Mouse (Mus musculus): ENCODE measurements around the gene Itga11. TPM values are rescaled to one million over a fixed set of nuclear protein-coding genes. Genes with fewer than 3 reads are reported as not detected.

The Itga11 gene
- polyA plus RNA-seq, 1 experiment from 2014 or later, result 2.8 TPM

GRCm38 (mm10) chr9:62810095-62810494, 132.5 kb downstream of the Itga11 start:
- Histone ChIP-seq H3K4me3 (ENCODE audit: low read length) (peak overlapping the region; percentile 99), H3K36me3 (ENCODE audit: control insufficient read depth, insufficient read depth, low read length) (no peaks in the 10 kb centered on the region), H3K27me3 (replicated peaks; ENCODE audit: control insufficient read depth, insufficient read depth, low read length) (no peaks in the 10 kb centered on the region), H3K4me1 (ENCODE audit: control insufficient read depth, insufficient read depth, low read length) (peaks cover 16% of the 10 kb centered on the region), H3K9me3 (ENCODE audit: control insufficient read depth, low read length) (no peaks in the 10 kb centered on the region), H3K27ac (ENCODE audit: low read length) (no peak overlapping the region), H3K9ac (ENCODE audit: low read depth, low read length) (peak overlapping the region; percentile 96), H3K4me2 (ENCODE audit: low read depth, low read length) (peak overlapping the region; percentile 84)
- no peak for ATAC-seq
- 12% methylated on average over 8 of the region's 8 CpGs for WGBS

GRCm38 (mm10) chr9:62810543-62811515, 133.2 kb downstream of the Itga11 start:
- peak overlapping the region; percentile 96 for H3K9ac ChIP-seq (ENCODE audit: low read depth, low read length)
- peaks cover 16% of the 10 kb centered on the region for H3K4me1 ChIP-seq (ENCODE audit: control insufficient read depth, insufficient read depth, low read length)
- no peaks in the 10 kb centered on the region for H3K27me3 ChIP-seq (replicated peaks; ENCODE audit: control insufficient read depth, insufficient read depth, low read length)
- peak overlapping the region; percentile 99 for H3K4me3 ChIP-seq (ENCODE audit: low read length)
- WGBS, result under 1% methylated on average over 58 of the region's 58 CpGs
- H3K9me3 ChIP-seq (ENCODE audit: control insufficient read depth, low read length), result no peaks in the 10 kb centered on the region
- peak overlapping the region; percentile 84 for H3K4me2 ChIP-seq (ENCODE audit: low read depth, low read length)
- H3K36me3 ChIP-seq (ENCODE audit: control insufficient read depth, insufficient read depth, low read length), result no peaks in the 10 kb centered on the region
- peak overlapping the region; percentile 96 for H3K27ac ChIP-seq (ENCODE audit: low read length)
- peak; percentile 34 for ATAC-seq

- ATAC-seq, result peak; percentile 93
- H3K4me2 ChIP-seq (ENCODE audit: low read depth, low read length), result peak within 1 kb of the TSS; percentile 84
- no peaks in the 10 kb centered on the region for H3K36me3 ChIP-seq (ENCODE audit: control insufficient read depth, insufficient read depth, low read length)
- no peaks in the 10 kb centered on the region for H3K9me3 ChIP-seq (ENCODE audit: control insufficient read depth, low read length)
- peak within 1 kb of the TSS; percentile 96 for H3K9ac ChIP-seq (ENCODE audit: low read depth, low read length)
- peak within 1 kb of the TSS; percentile 96 for H3K27ac ChIP-seq (ENCODE audit: low read length)
- H3K4me1 ChIP-seq (ENCODE audit: control insufficient read depth, insufficient read depth, low read length), result peaks cover 16% of the 10 kb centered on the region
- WGBS, result 0% methylated on average over 68 of the region's 68 CpGs
- peak within 1 kb of the TSS; percentile 99 for H3K4me3 ChIP-seq (ENCODE audit: low read length)
- no peaks in the 10 kb centered on the region for H3K27me3 ChIP-seq (replicated peaks; ENCODE audit: control insufficient read depth, insufficient read depth, low read length)
These were observed 134.0 kb downstream of the Itga11 start, which contains the start of gene Fem1b for GRCm38 (mm10) chr9:62811516-62812121. Fem1b (minus strand) TSS chr9:62811934.

GRCm38 (mm10) chr9:62812216-62813049, 134.8 kb downstream of the Itga11 start:
- Histone ChIP-seq H3K27ac (ENCODE audit: low read length) (peak overlapping the region; percentile 96), H3K36me3 (ENCODE audit: control insufficient read depth, insufficient read depth, low read length) (no peaks in the 10 kb centered on the region), H3K27me3 (replicated peaks; ENCODE audit: control insufficient read depth, insufficient read depth, low read length) (no peaks in the 10 kb centered on the region), H3K4me1 (ENCODE audit: control insufficient read depth, insufficient read depth, low read length) (peaks cover 16% of the 10 kb centered on the region), H3K4me2 (ENCODE audit: low read depth, low read length) (peak overlapping the region; percentile 84), H3K9ac (ENCODE audit: low read depth, low read length) (peak overlapping the region; percentile 96), H3K4me3 (ENCODE audit: low read length) (peak overlapping the region; percentile 99), H3K9me3 (ENCODE audit: control insufficient read depth, low read length) (no peaks in the 10 kb centered on the region)
- WGBS, result 13% methylated on average over 14 of the region's 14 CpGs
- ATAC-seq, result no peak

- Histone ChIP-seq H3K9me3 (ENCODE audit: control insufficient read depth, low read length) (no peaks in the 10 kb centered on the region), H3K9ac (ENCODE audit: low read depth, low read length) (no peak overlapping the region)
- 74% methylated on average over 2 of the region's 2 CpGs for WGBS
These were observed 137.1 kb downstream of the Itga11 start for GRCm38 (mm10) chr9:62814751-62815150.

GRCm38 (mm10) chr9:62816323-62817098, 138.9 kb downstream of the Itga11 start:
- H3K27me3 ChIP-seq (replicated peaks; ENCODE audit: control insufficient read depth, insufficient read depth, low read length), result no peaks in the 10 kb centered on the region
- no peak overlapping the region for H3K4me2 ChIP-seq (ENCODE audit: low read depth, low read length)
- H3K4me1 ChIP-seq (ENCODE audit: control insufficient read depth, insufficient read depth, low read length), result peaks cover 11% of the 10 kb centered on the region
- no peak for ATAC-seq
- no peaks in the 10 kb centered on the region for H3K36me3 ChIP-seq (ENCODE audit: control insufficient read depth, insufficient read depth, low read length)
- no peak overlapping the region for H3K4me3 ChIP-seq (ENCODE audit: low read length)
- no peak overlapping the region for H3K9ac ChIP-seq (ENCODE audit: low read depth, low read length)
- WGBS, result 83% methylated on average over 9 of the region's 9 CpGs
- H3K27ac ChIP-seq (ENCODE audit: low read length), result no peak overlapping the region
- H3K9me3 ChIP-seq (ENCODE audit: control insufficient read depth, low read length), result no peaks in the 10 kb centered on the region

More at GRCm38 (mm10) chr9:62814751-62815150, 137.1 kb downstream of the Itga11 start:
- Histone ChIP-seq H3K36me3 (ENCODE audit: control insufficient read depth, insufficient read depth, low read length) (no peaks in the 10 kb centered on the region), H3K27me3 (replicated peaks; ENCODE audit: control insufficient read depth, insufficient read depth, low read length) (no peaks in the 10 kb centered on the region), H3K4me1 (ENCODE audit: control insufficient read depth, insufficient read depth, low read length) (peaks cover 11% of the 10 kb centered on the region), H3K27ac (ENCODE audit: low read length) (no peak overlapping the region), H3K4me3 (ENCODE audit: low read length) (no peak overlapping the region), H3K4me2 (ENCODE audit: low read depth, low read length) (no peak overlapping the region)
- no peak for ATAC-seq

GRCm38 (mm10) chr9:62817099-62817571, 139.5 kb downstream of the Itga11 start:
- Histone ChIP-seq H3K9ac (ENCODE audit: low read depth, low read length) (no peak overlapping the region), H3K36me3 (ENCODE audit: control insufficient read depth, insufficient read depth, low read length) (no peaks in the 10 kb centered on the region), H3K4me1 (ENCODE audit: control insufficient read depth, insufficient read depth, low read length) (peaks cover 10% of the 10 kb centered on the region), H3K27ac (ENCODE audit: low read length) (no peak overlapping the region), H3K9me3 (ENCODE audit: control insufficient read depth, low read length) (no peaks in the 10 kb centered on the region), H3K27me3 (replicated peaks; ENCODE audit: control insufficient read depth, insufficient read depth, low read length) (no peaks in the 10 kb centered on the region), H3K4me2 (ENCODE audit: low read depth, low read length) (no peak overlapping the region), H3K4me3 (ENCODE audit: low read length) (no peak overlapping the region)
- no peak for ATAC-seq
- WGBS, result 63% methylated on average over 12 of the region's 12 CpGs

- Histone ChIP-seq H3K9ac (ENCODE audit: low read depth, low read length) (0 out of 2 replicates have a peak overlapping the region, but pooled peaks have one; percentile 29), H3K4me3 (ENCODE audit: low read length) (no peak overlapping the region), H3K27ac (ENCODE audit: low read length) (no peak overlapping the region), H3K27me3 (replicated peaks; ENCODE audit: control insufficient read depth, insufficient read depth, low read length) (no peaks in the 10 kb centered on the region), H3K4me2 (ENCODE audit: low read depth, low read length) (no peak overlapping the region), H3K4me1 (ENCODE audit: control insufficient read depth, insufficient read depth, low read length) (peaks cover 3% of the 10 kb centered on the region; the same call in 1 of the 2 replicates), H3K9me3 (ENCODE audit: control insufficient read depth, low read length) (no peaks in the 10 kb centered on the region), H3K36me3 (ENCODE audit: control insufficient read depth, insufficient read depth, low read length) (no peaks in the 10 kb centered on the region)
- ATAC-seq, result no peak
- 71% methylated on average over 4 of the region's 4 CpGs for WGBS
These were observed 140.4 kb downstream of the Itga11 start for GRCm38 (mm10) chr9:62817828-62818614.
